Mouse (Mus musculus): ENCODE results near the gene Prr15. TPM values are rescaled to one million over a fixed set of nuclear protein-coding genes. Genes with fewer than 3 reads are reported as not detected.

The Prr15 gene
- polyA plus RNA-seq, 1 experiment = 0.79 TPM

DNA sequence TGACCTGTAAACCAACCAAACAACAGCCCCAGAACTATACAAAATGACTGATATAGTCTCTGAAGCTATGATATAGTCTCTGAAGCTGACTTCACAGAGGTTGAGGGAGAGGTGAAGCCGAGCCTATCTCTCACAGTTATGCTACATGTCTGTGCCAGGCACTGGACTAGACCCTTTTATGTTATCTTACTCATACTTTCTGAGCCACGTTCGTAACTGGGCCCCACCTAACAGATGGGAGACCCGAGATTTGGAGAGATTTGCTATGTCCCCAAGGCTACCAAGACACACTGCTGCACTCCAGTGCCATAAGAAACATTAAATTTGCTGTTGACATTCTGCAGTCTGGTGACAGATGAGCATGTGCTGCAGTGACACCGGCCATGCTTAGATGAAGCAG lies 41.0 kb downstream of the Prr15 start:
- TF ChIP-seq POLR2A (IDR thresholded peaks at IDR 0.05; ENCODE audit: insufficient read depth, low read length) (no peak), CTCF (IDR thresholded peaks at IDR 0.05; ENCODE audit: low read depth, low read length) (no peak), EP300 (IDR thresholded peaks at IDR 0.05; ENCODE audit: insufficient read depth, low read depth, low read length) (no peak)
- H3K27ac ChIP-seq (ENCODE audit: insufficient read depth, low read length) = no peak overlapping the region
- no peak overlapping the region for H3K4me3 ChIP-seq (ENCODE audit: low read depth, low read length)
- H3K9ac ChIP-seq (ENCODE audit: low read depth, poor library complexity, severe bottlenecking) = no peak overlapping the region
- no peaks in the 10 kb centered on the region for H3K4me1 ChIP-seq (ENCODE audit: control insufficient read depth, insufficient read depth, low read length)
- H3K27me3 ChIP-seq (ENCODE audit: control insufficient read depth, insufficient read depth, low read length, poor library complexity, severe bottlenecking) = no peaks in the 10 kb centered on the region
- H3K9me3 ChIP-seq (replicated peaks; ENCODE audit: control insufficient read depth, insufficient read depth, low read length, poor library complexity, severe bottlenecking) = no peaks in the 10 kb centered on the region
- no peaks in the 10 kb centered on the region for H3K36me3 ChIP-seq (ENCODE audit: control insufficient read depth, insufficient read depth, low read length, poor library complexity, severe bottlenecking)

DNA sequence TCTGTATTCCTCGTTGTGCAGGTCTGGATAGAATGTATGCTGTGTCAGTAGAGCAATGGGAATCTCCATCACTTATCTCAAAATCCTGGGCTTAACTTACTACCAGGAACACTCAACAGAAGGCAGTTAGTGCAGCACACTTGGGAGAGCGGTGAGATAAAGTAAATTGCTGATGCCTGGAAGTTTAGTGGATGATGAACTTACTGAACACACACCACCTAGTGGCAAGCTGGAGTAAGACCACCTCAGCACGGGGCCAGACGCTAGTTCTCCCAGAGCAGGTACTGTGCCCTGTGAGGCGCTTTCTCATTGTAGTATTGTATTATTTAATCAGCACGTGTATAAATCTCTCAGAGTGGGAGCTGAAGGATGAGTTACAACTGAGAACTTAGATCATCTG lies 42.4 kb downstream of the Prr15 start:
- Histone ChIP-seq H3K4me3 (ENCODE audit: low read depth, low read length) (no peak overlapping the region), H3K9ac (ENCODE audit: low read depth, poor library complexity, severe bottlenecking) (no peak overlapping the region), H3K27me3 (ENCODE audit: control insufficient read depth, insufficient read depth, low read length, poor library complexity, severe bottlenecking) (no peaks in the 10 kb centered on the region), H3K4me1 (ENCODE audit: control insufficient read depth, insufficient read depth, low read length) (no peaks in the 10 kb centered on the region), H3K9me3 (replicated peaks; ENCODE audit: control insufficient read depth, insufficient read depth, low read length, poor library complexity, severe bottlenecking) (no peaks in the 10 kb centered on the region), H3K36me3 (ENCODE audit: control insufficient read depth, insufficient read depth, low read length, poor library complexity, severe bottlenecking) (no peaks in the 10 kb centered on the region), H3K27ac (ENCODE audit: insufficient read depth, low read length) (no peak overlapping the region)
- no peak for TF ChIP-seq POLR2A (IDR thresholded peaks at IDR 0.05; ENCODE audit: insufficient read depth, low read length)
- peak; percentile 74 for TF ChIP-seq CTCF (IDR thresholded peaks at IDR 0.05; ENCODE audit: low read depth, low read length)
- no peak for TF ChIP-seq EP300 (IDR thresholded peaks at IDR 0.05; ENCODE audit: insufficient read depth, low read depth, low read length)

DNA sequence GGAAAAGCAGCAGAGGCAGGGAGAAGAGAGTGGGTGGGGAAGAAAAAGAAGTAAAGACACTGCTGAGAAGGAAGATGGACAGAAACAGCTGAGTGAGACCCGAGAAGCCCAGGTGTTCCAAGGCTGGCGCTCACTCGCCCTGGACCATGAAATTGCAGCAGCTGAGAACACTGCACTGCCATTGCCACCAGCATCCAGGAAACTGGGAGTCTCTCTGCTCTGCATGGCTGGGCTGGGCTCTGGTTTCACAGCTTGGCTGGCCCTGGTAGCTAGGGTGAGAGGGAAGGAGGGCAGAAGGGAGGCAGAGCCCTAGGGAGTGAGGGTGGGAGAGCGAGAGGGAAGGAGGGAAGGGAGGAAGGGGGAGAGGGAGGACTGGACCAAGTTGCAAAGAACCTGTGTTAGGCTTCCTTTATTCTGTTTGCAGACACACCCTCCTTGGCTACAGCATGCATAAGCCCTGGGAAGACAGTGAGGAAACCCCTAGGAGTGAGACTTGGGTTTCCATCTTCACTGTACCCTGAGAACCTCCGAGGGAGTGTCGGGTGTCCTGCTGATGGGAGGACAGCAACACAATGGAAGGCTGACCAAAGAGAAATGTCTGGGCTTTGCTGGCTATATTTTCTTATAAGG lies 44.4 kb downstream of the Prr15 start:
- TF ChIP-seq POLR2A (IDR thresholded peaks at IDR 0.05; ENCODE audit: insufficient read depth, low read length) = no peak
- no peak for TF ChIP-seq CTCF (IDR thresholded peaks at IDR 0.05; ENCODE audit: low read depth, low read length)
- TF ChIP-seq EP300 (IDR thresholded peaks at IDR 0.05; ENCODE audit: insufficient read depth, low read depth, low read length) = no peak
- no peak overlapping the region for H3K27ac ChIP-seq (ENCODE audit: insufficient read depth, low read length)
- H3K9me3 ChIP-seq (replicated peaks; ENCODE audit: control insufficient read depth, insufficient read depth, low read length, poor library complexity, severe bottlenecking) = no peaks in the 10 kb centered on the region

DNA sequence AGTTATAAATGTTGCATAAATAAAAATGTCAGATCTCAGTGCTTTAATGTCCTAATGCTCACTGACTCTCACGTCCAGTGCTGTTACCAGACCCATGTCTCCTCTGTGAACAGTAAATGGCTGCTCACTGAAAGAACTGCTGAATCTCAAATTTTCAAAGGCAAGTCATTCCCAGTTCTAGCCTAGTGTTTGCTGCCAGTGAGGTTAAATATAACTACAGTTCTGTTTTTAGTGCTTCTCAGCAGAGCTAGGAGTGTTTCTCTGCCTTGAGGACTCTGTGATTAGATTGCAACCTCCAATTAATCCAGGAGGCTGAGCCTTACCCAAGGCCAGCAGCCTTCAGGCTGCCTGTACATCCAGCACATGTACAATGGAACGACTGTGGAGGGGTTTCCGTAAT lies 46.2 kb downstream of the Prr15 start:
- no peaks in the 10 kb centered on the region; the same call in 1 of the 2 replicates for H3K27me3 ChIP-seq (ENCODE audit: control insufficient read depth, insufficient read depth, low read length, poor library complexity, severe bottlenecking)
- H3K27ac ChIP-seq (ENCODE audit: insufficient read depth, low read length) = no peak overlapping the region
- H3K9me3 ChIP-seq (replicated peaks; ENCODE audit: control insufficient read depth, insufficient read depth, low read length, poor library complexity, severe bottlenecking) = no peaks in the 10 kb centered on the region
- H3K9ac ChIP-seq (ENCODE audit: low read depth, poor library complexity, severe bottlenecking) = no peak overlapping the region
- no peaks in the 10 kb centered on the region for H3K36me3 ChIP-seq (ENCODE audit: control insufficient read depth, insufficient read depth, low read length, poor library complexity, severe bottlenecking)
- H3K4me3 ChIP-seq (ENCODE audit: low read depth, low read length) = no peak overlapping the region
- TF ChIP-seq POLR2A (IDR thresholded peaks at IDR 0.05; ENCODE audit: insufficient read depth, low read length) (no peak), EP300 (IDR thresholded peaks at IDR 0.05; ENCODE audit: insufficient read depth, low read depth, low read length) (no peak), CTCF (IDR thresholded peaks at IDR 0.05; ENCODE audit: low read depth, low read length) (no peak)
- H3K4me1 ChIP-seq (ENCODE audit: control insufficient read depth, insufficient read depth, low read length) = no peaks in the 10 kb centered on the region

More for the DNA sequence above, 44.4 kb downstream of the Prr15 start:
- no peaks in the 10 kb centered on the region for H3K36me3 ChIP-seq (ENCODE audit: control insufficient read depth, insufficient read depth, low read length, poor library complexity, severe bottlenecking)
- no peak overlapping the region for H3K4me3 ChIP-seq (ENCODE audit: low read depth, low read length)
- H3K27me3 ChIP-seq (ENCODE audit: control insufficient read depth, insufficient read depth, low read length, poor library complexity, severe bottlenecking) = no peaks in the 10 kb centered on the region
- H3K9ac ChIP-seq (ENCODE audit: low read depth, poor library complexity, severe bottlenecking) = no peak overlapping the region
- no peaks in the 10 kb centered on the region for H3K4me1 ChIP-seq (ENCODE audit: control insufficient read depth, insufficient read depth, low read length)

DNA sequence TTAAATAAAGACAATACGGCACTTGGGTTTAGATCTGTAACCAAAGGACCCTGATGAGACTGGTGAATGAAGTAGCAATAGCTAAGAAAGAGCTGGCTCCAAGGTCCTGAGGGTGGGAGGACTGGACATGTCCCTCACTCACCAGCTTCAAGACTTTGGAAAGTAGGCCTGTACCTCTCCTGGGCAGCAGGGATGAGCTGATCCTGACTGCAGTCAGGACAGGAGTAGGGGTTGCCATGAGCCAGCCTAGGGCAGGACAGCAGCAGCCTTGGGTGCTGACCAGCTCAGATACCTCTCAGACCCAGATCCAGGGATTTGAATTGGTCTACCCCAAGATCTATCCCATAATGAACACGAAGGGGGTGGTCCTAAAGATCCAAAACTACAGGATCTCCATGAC lies 53.7 kb downstream of the Prr15 start:
- H3K4me1 ChIP-seq (ENCODE audit: control insufficient read depth, insufficient read depth, low read length) = no peaks in the 10 kb centered on the region
- H3K4me3 ChIP-seq (ENCODE audit: low read depth, low read length) = no peak overlapping the region
- H3K9me3 ChIP-seq (replicated peaks; ENCODE audit: control insufficient read depth, insufficient read depth, low read length, poor library complexity, severe bottlenecking) = no peaks in the 10 kb centered on the region
- no peak overlapping the region for H3K27ac ChIP-seq (ENCODE audit: insufficient read depth, low read length)
- TF ChIP-seq CTCF (IDR thresholded peaks at IDR 0.05; ENCODE audit: low read depth, low read length) (no peak), EP300 (IDR thresholded peaks at IDR 0.05; ENCODE audit: insufficient read depth, low read depth, low read length) (no peak), POLR2A (IDR thresholded peaks at IDR 0.05; ENCODE audit: insufficient read depth, low read length) (no peak)
- H3K36me3 ChIP-seq (ENCODE audit: control insufficient read depth, insufficient read depth, low read length, poor library complexity, severe bottlenecking) = no peaks in the 10 kb centered on the region
- no peaks in the 10 kb centered on the region; the same call in 1 of the 2 replicates for H3K27me3 ChIP-seq (ENCODE audit: control insufficient read depth, insufficient read depth, low read length, poor library complexity, severe bottlenecking)
- H3K9ac ChIP-seq (ENCODE audit: low read depth, poor library complexity, severe bottlenecking) = no peak overlapping the region

Other genes with a start within 250 kb of the Prr15 start
- 18.5 and 20.8 TPM in 2 replicates for gene Wipf3, start 103.8 kb downstream of the Prr15 start, polyA plus RNA-seq (2011; ENCODE audit: insufficient read depth, insufficient read length, low read depth, missing spikeins)
- gene Scrn1, start 240.7 kb downstream of the Prr15 start, polyA plus RNA-seq (2011; ENCODE audit: insufficient read depth, insufficient read length, low read depth, missing spikeins) = 7.8 and 8.2 TPM in 2 replicates